Mouse (Mus musculus) embryonic fibroblast, embryonic 13.5 days (primary cell): Measurements from ENCODE around the gene Ubap2l.

Source experiments
- CTCF ChIP-seq: IDR thresholded peaks from 2 replicates; pipeline ENCODE4 v1.5.1; 2011; ENCODE audit warnings: mild to moderate bottlenecking, control low read depth, low read length, moderate library complexity, borderline replicate concordance; ENCODE audit not compliant: insufficient read depth
- POLR2A ChIP-seq: IDR thresholded peaks from 2 replicates; pipeline ENCODE4 v1.6.1; 2011; ENCODE audit warnings: low read depth, mild to moderate bottlenecking, control low read depth, low read length, moderate library complexity

- TF ChIP-seq CTCF, result no peak
- TF ChIP-seq POLR2A, result no peak
Measured at GRCm38 (mm10) chr3:89987822-89988221, 64.6 kb downstream of the Ubap2l start.
